ENCODE assay signal across 8 mouse cellular contexts in genomic region chr17:87796881-87797416, GRCm38 (mm10). TPM values are rescaled to one million over a fixed set of nuclear protein-coding genes. Genes with fewer than 3 reads are reported as not detected.
DNase-seq lines count a peak whose midpoint lies in the region; ATAC-seq and TF ChIP-seq lines count a peak whose summit lies in the region.

No protein-coding gene starts in this region.

- no peaks in the 10 kb centered on the region for H3K36me3 ChIP-seq in heart, postnatal 0 days (replicated peaks; ENCODE audit: control insufficient read depth, insufficient read depth, low read length)
- H3K36me3 ChIP-seq in embryonic facial prominence, embryonic 15.5 days, result no peaks in the 10 kb centered on the region
- no peaks in the 10 kb centered on the region for H3K36me3 ChIP-seq in limb, embryonic 14.5 days (ENCODE audit: control insufficient read depth, insufficient read depth, low read length)

- no peak for TF ChIP-seq CTCF in heart, postnatal 0 days (IDR thresholded peaks at IDR 0.05; ENCODE audit: low read depth)
- TF ChIP-seq CTCF in bone marrow macrophage, adult 2 months (IDR thresholded peaks at IDR 0.05; ENCODE audit: low read depth, low read length), result no peak

- no peak for TF ChIP-seq EP300 in heart, postnatal 0 days (IDR thresholded peaks at IDR 0.05; ENCODE audit: low read depth)

- H3K4me2 ChIP-seq in heart, postnatal 0 days (ENCODE audit: low read depth, low read length), result peak overlapping the region; percentile 54
- H3K4me2 ChIP-seq in embryonic facial prominence, embryonic 15.5 days (replicated peaks), result peak overlapping the region; percentile 85
- peak overlapping the region; percentile 82 for H3K4me2 ChIP-seq in limb, embryonic 14.5 days (replicated peaks; ENCODE audit: low read depth, low read length, severe bottlenecking)

- no peaks in the 10 kb centered on the region for H3K9me3 ChIP-seq in heart, postnatal 0 days (replicated peaks; ENCODE audit: control insufficient read depth, low read length)
- H3K9me3 ChIP-seq in embryonic facial prominence, embryonic 15.5 days (replicated peaks), result no peaks in the 10 kb centered on the region
- no peaks in the 10 kb centered on the region for H3K9me3 ChIP-seq in limb, embryonic 14.5 days (ENCODE audit: control insufficient read depth, low read length)

- H3K27ac ChIP-seq in heart, postnatal 0 days (ENCODE audit: low read depth), result no peak overlapping the region
- no peak overlapping the region for H3K27ac ChIP-seq in bone marrow macrophage, adult 2 months (ENCODE audit: insufficient read depth, low read depth, low read length)
- H3K27ac ChIP-seq in embryonic facial prominence, embryonic 15.5 days (replicated peaks), result no peak overlapping the region
- no peak overlapping the region for H3K27ac ChIP-seq in limb, embryonic 14.5 days (replicated peaks; ENCODE audit: low read depth, low read length)

- TF ChIP-seq POLR2A in bone marrow macrophage, adult 2 months (IDR thresholded peaks at IDR 0.05; ENCODE audit: borderline replicate concordance, low read depth, low read length), result no peak
- no peak for TF ChIP-seq POLR2A in limb, embryonic 14.5 days (IDR thresholded peaks at IDR 0.05; ENCODE audit: borderline replicate concordance, extremely low read depth, insufficient read depth, insufficient read length)

- H3K4me3 ChIP-seq in heart, postnatal 0 days (ENCODE audit: low read depth, low read length), result peak overlapping the region; percentile 42
- peak overlapping the region; percentile 49 for H3K4me3 ChIP-seq in bone marrow macrophage, adult 2 months (ENCODE audit: insufficient read depth, low read length)
- H3K4me3 ChIP-seq in embryonic facial prominence, embryonic 15.5 days (replicated peaks), result peak overlapping the region; percentile 43
- H3K4me3 ChIP-seq in limb, embryonic 14.5 days (replicated peaks; ENCODE audit: low read length), result peak overlapping the region; percentile 45

- no peak overlapping the region for H3K9ac ChIP-seq in heart, postnatal 0 days (replicated peaks; ENCODE audit: low read depth, low read length)
- no peak overlapping the region for H3K9ac ChIP-seq in embryonic facial prominence, embryonic 15.5 days
- peak overlapping the region; percentile 28; the same call in 1 of the 2 replicates for H3K9ac ChIP-seq in limb, embryonic 14.5 days (ENCODE audit: low read depth, low read length, severe bottlenecking)

- no peak for ATAC-seq in heart, postnatal 0 days (ENCODE audit: insufficient read depth, low read depth)
- ATAC-seq in embryonic facial prominence, embryonic 15.5 days (ENCODE audit: insufficient number of reproducible peaks, low FRiP score, low TSS enrichment, low read depth), result no peak
- no peak for ATAC-seq in limb, embryonic 14.5 days (ENCODE audit: low FRiP score, low read depth)
- ATAC-seq in erythroblast, adult 5-6 weeks (replicated peaks; ENCODE audit: low FRiP score, poor library complexity, severe bottlenecking), result no peak

- DNase-seq in heart, postnatal 0 days (ENCODE audit: low spot score), result no peak
- DNase-seq in heart, postnatal 36 days, result no peak
- no peak for DNase-seq in limb, embryonic 14.5 days (ENCODE audit: low spot score)
- DNase-seq in right cerebral cortex, postnatal 4 days, result peak; percentile 38
- DNase-seq in urinary bladder, adult 2 months (ENCODE audit: low spot score), result no peak

- intact Hi-C loops in heart, postnatal 36 days (cut with DNase I), result no loop called here

- H3K27me3 ChIP-seq in heart, postnatal 0 days (ENCODE audit: control insufficient read depth, insufficient read depth, low read length), result peaks cover 61% of the 10 kb centered on the region
- H3K27me3 ChIP-seq in embryonic facial prominence, embryonic 15.5 days, result peaks cover 74% of the 10 kb centered on the region
- H3K27me3 ChIP-seq in limb, embryonic 14.5 days (ENCODE audit: control insufficient read depth, insufficient read depth, low read length), result peaks cover 71% of the 10 kb centered on the region

- WGBS in heart, postnatal 0 days, result 1% methylated on average over 57 of the region's 72 CpGs
- WGBS in embryonic facial prominence, embryonic 15.5 days, result under 1% methylated on average over 72 of the region's 72 CpGs
- WGBS in limb, embryonic 14.5 days, result 2% methylated on average over 43 of the region's 72 CpGs

- H3K4me1 ChIP-seq in heart, postnatal 0 days (ENCODE audit: control insufficient read depth, insufficient read depth), result 0 out of 2 replicates have a peak, but pooled peaks cover 9% of the 10 kb centered on the region
- peaks cover 6% of the 10 kb centered on the region; the same call in 1 of the 2 replicates for H3K4me1 ChIP-seq in bone marrow macrophage, adult 2 months (ENCODE audit: control insufficient read depth, insufficient read depth, low read length)
- H3K4me1 ChIP-seq in embryonic facial prominence, embryonic 15.5 days, result peaks cover 24% of the 10 kb centered on the region
- peaks cover 16% of the 10 kb centered on the region for H3K4me1 ChIP-seq in limb, embryonic 14.5 days (ENCODE audit: control insufficient read depth, insufficient read depth, low read length)

RNA-seq across cellular contexts. Expression of gene Kcnk12, which starts 0.8 kb away (rescaled TPM):
- not detected in 2 replicates for total RNA-seq in heart, postnatal 0 days (2014; rRNA removed; ENCODE audit: low replicate concordance)
- polyA plus RNA-seq in heart, postnatal 0 days (2015; fragmentation: Nextera tagmentation; extraction: Ambion mirVana), result not detected in 2 replicates
- total RNA-seq in heart, postnatal 36 days (2021), result not detected
- polyA plus RNA-seq in bone marrow macrophage, adult 2 months (2012; ENCODE audit: insufficient read depth, insufficient read length, missing spikeins), result 0.55 and 0.83 TPM in 2 replicates
- polyA plus RNA-seq in embryonic facial prominence, embryonic 15.5 days (2015; fragmentation: Nextera tagmentation; extraction: Ambion mirVana), result 0.29 and 0.30 TPM in 2 replicates
- 0.08 and 0.24 TPM in 2 replicates for polyA plus RNA-seq in limb, embryonic 14.5 days (2012; rRNA removed)
- polyA plus RNA-seq in limb, embryonic 14.5 days (2014; fragmentation: Nextera tagmentation; extraction: Ambion mirVana), result 0.17 TPM in 1 of 2 replicates, not detected in the other
- total RNA-seq in erythroblast, adult 5-6 weeks (2015; ENCODE audit: low replicate concordance), result 0.84 TPM in 1 of 2 replicates, not detected in the other
- total RNA-seq in erythroblast, adult 5-6 weeks (2017; ENCODE audit: low replicate concordance), result 0.42 and 0.51 TPM in 2 replicates
- 0.03 TPM in 1 of 2 replicates, not detected in the other for polyA plus RNA-seq in urinary bladder, adult 2 months (2012; rRNA removed)
